Mouse (Mus musculus): ENCODE measurements around the gene Olfr1095. TPM values are rescaled to one million over a fixed set of nuclear protein-coding genes. Genes with fewer than 3 reads are reported as not detected.

Gene Olfr1095
- not detected in 2 replicates for polyA plus RNA-seq (2015; fragmentation: Nextera tagmentation; extraction: Ambion mirVana)

GRCm38 (mm10) chr2:86851596-86851995, at the start of gene Olfr1095:
Gene Olfr1095, minus strand, starts transcription at chr2:86851696.
- Histone ChIP-seq H3K4me3 (replicated peaks) (no peak within 1 kb of the TSS), H3K4me1 (no peaks in the 10 kb centered on the region), H3K9ac (replicated peaks) (no peak within 1 kb of the TSS), H3K9me3 (replicated peaks) (no peaks in the 10 kb centered on the region), H3K36me3 (no peaks in the 10 kb centered on the region), H3K4me2 (no peak within 1 kb of the TSS), H3K27me3 (replicated peaks) (no peaks in the 10 kb centered on the region), H3K27ac (replicated peaks) (no peak within 1 kb of the TSS)
- WGBS = 91% methylated on average over 3 of the region's 3 CpGs
- no peak for ATAC-seq (ENCODE audit: low FRiP score)

GRCm38 (mm10) chr2:86892116-86892515, 40.6 kb upstream of the Olfr1095 start, which contains the start of gene Olfr1097:
Gene Olfr1097, minus strand, starts transcription at chr2:86892216.
- H3K36me3 ChIP-seq = no peaks in the 10 kb centered on the region

GRCm38 (mm10) chr2:86874702-86875101, 23.2 kb upstream of the Olfr1095 start, which contains the start of gene Gm13723:
Gene Gm13723, minus strand, starts transcription at chr2:86874802.
- H3K4me1 ChIP-seq = no peaks in the 10 kb centered on the region
- no peaks in the 10 kb centered on the region for H3K36me3 ChIP-seq
- no peak within 1 kb of the TSS for H3K4me2 ChIP-seq
- no peak for ATAC-seq (ENCODE audit: low FRiP score)
- H3K9ac ChIP-seq (replicated peaks) = no peak within 1 kb of the TSS
- 53% methylated on average over 1 of the region's 1 CpGs for WGBS
- no peaks in the 10 kb centered on the region for H3K9me3 ChIP-seq (replicated peaks)
- H3K27ac ChIP-seq (replicated peaks) = no peak within 1 kb of the TSS
- H3K27me3 ChIP-seq (replicated peaks) = no peaks in the 10 kb centered on the region
- no peak within 1 kb of the TSS for H3K4me3 ChIP-seq (replicated peaks)

More at GRCm38 (mm10) chr2:86892116-86892515, 40.6 kb upstream of the Olfr1095 start, which contains the start of gene Olfr1097:
- Histone ChIP-seq H3K9ac (replicated peaks) (no peak within 1 kb of the TSS), H3K4me1 (no peaks in the 10 kb centered on the region), H3K4me2 (no peak within 1 kb of the TSS), H3K27ac (replicated peaks) (no peak within 1 kb of the TSS), H3K9me3 (replicated peaks) (no peaks in the 10 kb centered on the region), H3K27me3 (replicated peaks) (no peaks in the 10 kb centered on the region), H3K4me3 (replicated peaks) (no peak within 1 kb of the TSS)
- WGBS = 95% methylated on average over 1 of the region's 1 CpGs
- no peak for ATAC-seq (ENCODE audit: low FRiP score)

DNA sequence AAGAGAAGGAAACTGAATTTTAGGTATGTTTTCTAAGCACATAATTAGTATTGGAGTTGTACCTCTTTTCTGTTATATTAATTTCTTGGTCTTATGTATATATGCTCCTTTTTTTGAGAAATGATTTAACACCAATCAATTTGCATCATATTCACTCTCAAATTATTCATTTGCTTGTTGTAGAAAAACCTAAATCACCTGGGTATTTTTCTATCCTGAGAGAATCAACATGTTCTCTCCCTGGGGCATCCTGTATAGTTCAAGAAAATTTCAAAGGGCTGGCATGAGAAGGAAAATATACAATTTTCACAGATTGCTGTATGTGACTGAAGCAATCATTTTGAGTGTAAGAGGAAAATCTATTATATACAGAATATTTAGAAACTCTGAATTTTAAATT, 27.1 kb downstream of the Olfr1095 start, which contains the start of gene Olfr1094:
Gene Olfr1094 (plus strand): TSS at position 301 of the 400 bp plus-strand sequence.
- Histone ChIP-seq H3K4me1 (no peaks in the 10 kb centered on the region), H3K36me3 (no peaks in the 10 kb centered on the region), H3K27me3 (replicated peaks) (no peaks in the 10 kb centered on the region), H3K9me3 (replicated peaks) (no peaks in the 10 kb centered on the region), H3K4me3 (replicated peaks) (no peak within 1 kb of the TSS), H3K4me2 (no peak within 1 kb of the TSS), H3K27ac (replicated peaks) (no peak within 1 kb of the TSS), H3K9ac (replicated peaks) (no peak within 1 kb of the TSS)
- no peak for ATAC-seq (ENCODE audit: low FRiP score)

DNA sequence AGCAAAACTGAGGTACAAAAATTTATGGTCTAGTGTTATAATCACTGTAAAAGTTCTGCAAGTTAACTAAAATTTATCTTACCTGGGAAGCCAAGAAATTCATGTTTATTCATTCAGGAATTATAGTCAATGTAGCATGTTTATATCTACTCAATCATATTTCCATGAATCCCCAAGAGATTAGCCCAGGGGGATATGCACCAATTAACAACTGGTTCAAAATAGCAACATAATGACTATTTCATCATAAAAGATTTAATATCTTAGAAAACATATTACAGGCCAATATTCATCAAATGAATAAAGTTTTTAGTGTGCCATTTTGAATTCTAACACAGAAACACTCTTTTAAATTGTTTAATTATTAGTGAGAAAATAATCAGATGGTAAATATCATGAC, 41.6 kb downstream of the Olfr1095 start, which contains the start of gene Olfr141:
Gene Olfr141 (minus strand): TSS at position 101 of the 400 bp plus-strand sequence.
- H3K36me3 ChIP-seq = no peaks in the 10 kb centered on the region
- no peaks in the 10 kb centered on the region for H3K4me1 ChIP-seq
- H3K4me2 ChIP-seq = no peak within 1 kb of the TSS
- H3K9ac ChIP-seq (replicated peaks) = no peak within 1 kb of the TSS
- H3K4me3 ChIP-seq (replicated peaks) = no peak within 1 kb of the TSS
- no peak within 1 kb of the TSS for H3K27ac ChIP-seq (replicated peaks)
- no peak for ATAC-seq (ENCODE audit: low FRiP score)
- no peaks in the 10 kb centered on the region for H3K27me3 ChIP-seq (replicated peaks)
- H3K9me3 ChIP-seq (replicated peaks) = no peaks in the 10 kb centered on the region

Other genes with a start within 250 kb of the Olfr1095 start
- not detected in 2 replicates for gene Olfr1084, start 212.0 kb downstream of the Olfr1095 start, polyA plus RNA-seq (2015; fragmentation: Nextera tagmentation; extraction: Ambion mirVana)
- gene Olfr1085, start 189.7 kb downstream of the Olfr1095 start, polyA plus RNA-seq (2015; fragmentation: Nextera tagmentation; extraction: Ambion mirVana) = not detected in 2 replicates
- not detected in 2 replicates for gene Olfr1086, start 171.6 kb downstream of the Olfr1095 start, polyA plus RNA-seq (2015; fragmentation: Nextera tagmentation; extraction: Ambion mirVana)
- not detected in 2 replicates for gene Olfr1087, start 153.3 kb downstream of the Olfr1095 start, polyA plus RNA-seq (2015; fragmentation: Nextera tagmentation; extraction: Ambion mirVana)
- gene Olfr1089, start 118.0 kb downstream of the Olfr1095 start, polyA plus RNA-seq (2015; fragmentation: Nextera tagmentation; extraction: Ambion mirVana) = not detected in 2 replicates
- gene Olfr1090, start 92.7 kb downstream of the Olfr1095 start, polyA plus RNA-seq (2015; fragmentation: Nextera tagmentation; extraction: Ambion mirVana) = not detected in 2 replicates
- not detected in 2 replicates for gene Olfr1093, start 69.2 kb downstream of the Olfr1095 start, polyA plus RNA-seq (2015; fragmentation: Nextera tagmentation; extraction: Ambion mirVana)
- gene Olfr141, start 41.7 kb downstream of the Olfr1095 start, polyA plus RNA-seq (2015; fragmentation: Nextera tagmentation; extraction: Ambion mirVana) = not detected in 2 replicates
- gene Olfr1094, start 27.0 kb downstream of the Olfr1095 start, polyA plus RNA-seq (2015; fragmentation: Nextera tagmentation; extraction: Ambion mirVana) = not detected in 2 replicates
- not detected in 2 replicates for gene Gm13723, start 23.1 kb upstream of the Olfr1095 start, polyA plus RNA-seq (2015; fragmentation: Nextera tagmentation; extraction: Ambion mirVana)
- not detected in 2 replicates for gene Olfr1097, start 40.5 kb upstream of the Olfr1095 start, polyA plus RNA-seq (2015; fragmentation: Nextera tagmentation; extraction: Ambion mirVana)
- gene Olfr1098, start 72.8 kb upstream of the Olfr1095 start, polyA plus RNA-seq (2015; fragmentation: Nextera tagmentation; extraction: Ambion mirVana) = not detected in 2 replicates
- not detected in 2 replicates for gene Olfr1099, start 109.0 kb upstream of the Olfr1095 start, polyA plus RNA-seq (2015; fragmentation: Nextera tagmentation; extraction: Ambion mirVana)
- gene Olfr1100, start 128.3 kb upstream of the Olfr1095 start, polyA plus RNA-seq (2015; fragmentation: Nextera tagmentation; extraction: Ambion mirVana) = not detected in 2 replicates
- not detected in 2 replicates for gene Olfr1101, start 139.5 kb upstream of the Olfr1095 start, polyA plus RNA-seq (2015; fragmentation: Nextera tagmentation; extraction: Ambion mirVana)
- gene Olfr1102, start 146.7 kb upstream of the Olfr1095 start, polyA plus RNA-seq (2015; fragmentation: Nextera tagmentation; extraction: Ambion mirVana) = not detected in 2 replicates
- not detected in 2 replicates for gene Olfr1104, start 175.4 kb upstream of the Olfr1095 start, polyA plus RNA-seq (2015; fragmentation: Nextera tagmentation; extraction: Ambion mirVana)
- gene Olfr1105, start 184.8 kb upstream of the Olfr1095 start, polyA plus RNA-seq (2015; fragmentation: Nextera tagmentation; extraction: Ambion mirVana) = not detected in 2 replicates
- gene Olfr1106, start 200.6 kb upstream of the Olfr1095 start, polyA plus RNA-seq (2015; fragmentation: Nextera tagmentation; extraction: Ambion mirVana) = not detected in 2 replicates
- gene Olfr1107, start 224.1 kb upstream of the Olfr1095 start, polyA plus RNA-seq (2015; fragmentation: Nextera tagmentation; extraction: Ambion mirVana) = not detected in 2 replicates
- not detected in 2 replicates for gene Olfr1109, start 244.3 kb upstream of the Olfr1095 start, polyA plus RNA-seq (2015; fragmentation: Nextera tagmentation; extraction: Ambion mirVana)